Mouse (Mus musculus) adrenal gland, postnatal 4 days (tissue): Measurements from ENCODE around the gene Zmat5. TPM values are rescaled to one million over a fixed set of nuclear protein-coding genes. Genes with fewer than 3 reads are reported as not detected.

Experiments
- DNase-seq, 2 experiments: peaks; one replicate each; pipeline ENCODE4 v3.0.0; 2021 to 2022; ENCODE audit warnings: low spot score in 2 of 2, mixed read lengths in 2 of 2
- total RNA-seq, 2 experiments: library from RNA; stranded (reverse); gene quantifications; 2 replicates each; pipeline ENCODE4 v1.2.3; 2021

Zmat5 gene
- total RNA-seq, 2 experiments from 2014 or later, result 45.4 to 45.7 TPM

GRCm38 (mm10) chr11:4731781-4732180 lies 27.3 kb downstream of the Zmat5 start:
- DNase-seq, result no peak

- DNase-seq, result no peak
Observed at GRCm38 (mm10) chr11:4734179-4734578, 29.7 kb downstream of the Zmat5 start.

- no peak for DNase-seq
Observed at GRCm38 (mm10) chr11:4736355-4736754, 31.9 kb downstream of the Zmat5 start.

- no peak for DNase-seq
Observed at GRCm38 (mm10) chr11:4737682-4738081, 33.2 kb downstream of the Zmat5 start.

GRCm38 (mm10) chr11:4738719-4739118 lies 34.2 kb downstream of the Zmat5 start:
- DNase-seq, result no peak

- DNase-seq, result no peak
Observed at GRCm38 (mm10) chr11:4740785-4741184, 36.3 kb downstream of the Zmat5 start.

GRCm38 (mm10) chr11:4744691-4745090 lies 40.2 kb downstream of the Zmat5 start:
- no peak for DNase-seq

GRCm38 (mm10) chr11:4745969-4746368 lies 41.5 kb downstream of the Zmat5 start:
- no peak for DNase-seq

- no peak for DNase-seq
Observed at GRCm38 (mm10) chr11:4746733-4747132, 42.3 kb downstream of the Zmat5 start, which contains the start of gene Cabp7. Gene Cabp7 (minus strand): TSS chr11:4746778.

GRCm38 (mm10) chr11:4747285-4747684 lies 42.8 kb downstream of the Zmat5 start:
- DNase-seq, result no peak

GRCm38 (mm10) chr11:4750263-4750662 lies 45.8 kb downstream of the Zmat5 start:
- peak; percentile 55 to 69 for DNase-seq

GRCm38 (mm10) chr11:4752836-4753235 lies 48.4 kb downstream of the Zmat5 start:
- DNase-seq, result no peak

- no peak for DNase-seq
Observed at GRCm38 (mm10) chr11:4754036-4754435, 49.6 kb downstream of the Zmat5 start.

GRCm38 (mm10) chr11:4754867-4755266 lies 50.4 kb downstream of the Zmat5 start:
- DNase-seq, result no peak

- DNase-seq, result no peak
Observed at GRCm38 (mm10) chr11:4756460-4756859, 52.0 kb downstream of the Zmat5 start.

GRCm38 (mm10) chr11:4756984-4757788 lies 52.7 kb downstream of the Zmat5 start:
- no peak for DNase-seq

GRCm38 (mm10) chr11:4757789-4758158 lies 53.3 kb downstream of the Zmat5 start:
- no peak for DNase-seq

GRCm38 (mm10) chr11:4760438-4760837 lies 56.0 kb downstream of the Zmat5 start:
- no peak for DNase-seq

- DNase-seq, result no peak
Observed at GRCm38 (mm10) chr11:4761991-4762390, 57.5 kb downstream of the Zmat5 start.

GRCm38 (mm10) chr11:4762511-4762910 lies 58.0 kb downstream of the Zmat5 start:
- no peak for DNase-seq

- DNase-seq, result no peak
Observed at GRCm38 (mm10) chr11:4763631-4764030, 59.2 kb downstream of the Zmat5 start.

- DNase-seq, result peak in 1 of 2 experiments; percentile 28
Observed at GRCm38 (mm10) chr11:4764476-4764875, 60.0 kb downstream of the Zmat5 start.

- no peak for DNase-seq
Observed at GRCm38 (mm10) chr11:4768399-4768798, 63.9 kb downstream of the Zmat5 start.
